Mouse (Mus musculus): ENCODE measurements around the gene Gli1.

DNA sequence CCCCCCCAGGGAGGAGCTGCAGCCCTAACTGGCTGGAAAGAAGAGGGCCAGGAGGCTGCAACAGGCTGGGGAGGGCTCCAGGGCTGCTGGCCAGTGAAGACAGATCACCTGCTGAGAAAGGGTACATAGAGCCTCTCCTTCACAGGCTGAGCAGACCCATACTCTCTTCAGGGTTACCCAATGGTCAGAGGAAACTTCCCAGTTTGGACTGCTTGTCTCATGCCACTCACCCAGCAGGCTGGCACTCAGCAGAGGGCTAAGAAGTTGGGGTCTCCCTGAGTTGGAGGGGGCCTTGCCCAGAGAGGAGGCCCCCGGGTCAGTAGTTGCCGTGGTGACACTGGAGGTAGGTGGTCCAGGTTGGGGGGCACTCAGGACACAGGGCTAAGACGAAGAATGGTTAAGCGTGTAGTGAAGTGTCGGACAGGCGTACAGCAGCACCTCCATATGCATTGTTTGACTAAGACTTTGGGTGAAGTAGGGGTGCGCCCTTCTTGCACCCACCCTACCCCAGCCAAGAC lies 57.6 kb downstream of the Gli1 start:
- no peak for TF ChIP-seq IRF4 (IDR thresholded peaks at IDR 0.05; ENCODE audit: low read depth, low read length)
- TF ChIP-seq CTCF (conservative IDR thresholded peaks at IDR 0.05 in 1 of 2, IDR thresholded peaks at IDR 0.05 in 1 of 2; ENCODE audit: low read depth in 2 of 2, low read length in 2 of 2), result no peak
- TF ChIP-seq RCOR1 (conservative IDR thresholded peaks at IDR 0.05; ENCODE audit: low read depth, low read length), result no peak
- no peak for TF ChIP-seq MEF2A (IDR thresholded peaks at IDR 0.05; ENCODE audit: borderline replicate concordance, low read depth, low read length)
- TF ChIP-seq POLR2A (IDR thresholded peaks at IDR 0.05; ENCODE audit: low read depth, low read length), result no peak
- no peak for TF ChIP-seq TCF12 (IDR thresholded peaks at IDR 0.05; ENCODE audit: low read depth, low read length)
- no peak for TF ChIP-seq CHD2 (IDR thresholded peaks at IDR 0.05; ENCODE audit: low read length)
- TF ChIP-seq NRF1 (IDR thresholded peaks at IDR 0.05; ENCODE audit: low read depth, low read length), result no peak
- no peak for TF ChIP-seq MYC (IDR thresholded peaks at IDR 0.05; ENCODE audit: low read depth, low read length)
- no peak for TF ChIP-seq ZMIZ1 (IDR thresholded peaks at IDR 0.05; ENCODE audit: low read depth, low read length)
- no peak for TF ChIP-seq EP300 (IDR thresholded peaks at IDR 0.05; ENCODE audit: low read length)
- 0 out of 2 replicates have a peak, but pooled peaks have one; percentile 25 for TF ChIP-seq POLR2AphosphoS2 (IDR thresholded peaks at IDR 0.05; ENCODE audit: low read depth, low read length)
- TF ChIP-seq ZNF384 (IDR thresholded peaks at IDR 0.05; ENCODE audit: low read depth, low read length), result no peak
